Mouse (Mus musculus): ENCODE measurements around the gene Ints11.

The Ints11 gene

DNA sequence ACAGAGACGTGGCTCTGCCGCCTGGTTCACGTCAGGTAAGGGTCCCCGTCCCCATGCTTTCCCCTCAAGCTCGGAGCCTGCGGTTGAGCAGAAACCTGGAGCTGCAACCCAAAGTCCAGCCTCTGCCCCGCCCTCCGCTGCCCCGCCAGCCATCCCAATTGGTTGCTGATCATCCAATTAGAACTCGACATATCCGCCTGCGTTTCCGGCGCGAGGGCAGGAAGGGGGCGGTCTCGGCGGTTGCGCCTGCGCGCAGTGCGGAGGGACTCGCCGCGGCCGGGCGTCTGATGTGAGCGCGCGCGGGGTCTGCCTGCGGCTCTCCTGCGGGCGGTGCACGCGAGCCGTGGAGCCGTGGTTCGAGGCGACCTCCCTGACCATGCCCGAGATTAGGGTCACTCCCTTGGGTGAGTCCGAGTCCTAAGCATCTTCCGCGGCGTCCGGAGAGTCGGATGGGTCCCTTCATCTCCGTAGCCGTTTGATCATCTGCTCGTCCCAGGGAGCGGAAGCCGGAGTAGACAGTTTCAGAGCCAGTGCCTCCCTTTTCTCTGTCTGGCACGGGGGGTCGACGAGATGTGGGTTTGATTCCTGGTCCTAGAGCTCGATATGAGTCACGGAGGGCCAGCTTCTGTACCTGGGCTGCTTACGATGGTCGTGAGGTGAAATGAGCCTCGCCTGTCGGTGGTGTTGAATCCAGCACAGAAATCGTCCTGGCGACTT is at the start of gene Ints11, which contains the start of gene Cptp:
TSS of gene Ints11 (plus strand) at position 230 of the 717 bp plus-strand sequence.
TSS of gene Cptp (minus strand) at position 124 of the 717 bp plus-strand sequence.
- peak; percentile 95 for DNase-seq (ENCODE audit: low read depth, low spot score)

GRCm38 (mm10) chr4:155821025-155821424 is 48.3 kb upstream of the Ints11 start:
- peak; percentile 64 for DNase-seq (ENCODE audit: low read depth, low spot score)

More for the DNA sequence above, at the start of gene Ints11, which contains the start of gene Cptp:
- peaks cover 5% of the 10 kb centered on the region; the same call in 1 of the 2 replicates for H3K36me3 ChIP-seq (ENCODE audit: control insufficient read depth, insufficient read depth, low read length, poor library complexity, severe bottlenecking)
- no peaks in the 10 kb centered on the region for H3K27me3 ChIP-seq (ENCODE audit: control insufficient read depth, insufficient read depth, low read length, poor library complexity, severe bottlenecking)

DNA sequence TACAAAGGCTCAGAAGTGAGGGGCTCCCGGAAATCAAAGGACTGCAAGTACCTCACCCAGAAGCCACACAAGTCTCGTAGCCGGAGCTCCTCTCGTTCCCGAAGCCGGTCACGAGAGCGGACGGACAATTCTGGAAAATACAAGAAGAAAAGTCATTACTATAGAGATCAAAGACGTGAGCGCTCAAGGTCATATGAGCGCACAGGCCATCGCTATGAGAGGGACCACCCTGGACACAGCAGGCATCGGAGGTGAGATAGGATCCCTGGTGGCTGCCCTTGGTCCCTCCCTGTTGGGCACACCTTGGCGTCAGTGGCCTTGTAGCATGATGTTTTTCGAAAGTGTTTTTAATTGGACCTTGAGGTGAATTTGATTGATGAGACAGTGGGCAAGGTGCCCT is 45.9 kb upstream of the Ints11 start:
- no peak for DNase-seq (ENCODE audit: low read depth, low spot score)
- Histone ChIP-seq H3K36me3 (ENCODE audit: control insufficient read depth, insufficient read depth, low read length, poor library complexity, severe bottlenecking) (peaks cover 29% of the 10 kb centered on the region), H3K27me3 (ENCODE audit: control insufficient read depth, insufficient read depth, low read length, poor library complexity, severe bottlenecking) (no peaks in the 10 kb centered on the region; the same call in 1 of the 2 replicates)

More at GRCm38 (mm10) chr4:155821025-155821424, 48.3 kb upstream of the Ints11 start:
- peaks cover 39% of the 10 kb centered on the region for H3K36me3 ChIP-seq (ENCODE audit: control insufficient read depth, insufficient read depth, low read length, poor library complexity, severe bottlenecking)
- H3K27me3 ChIP-seq (ENCODE audit: control insufficient read depth, insufficient read depth, low read length, poor library complexity, severe bottlenecking), result no peaks in the 10 kb centered on the region; the same call in 1 of the 2 replicates

- peaks cover 3% of the 10 kb centered on the region; the same call in 1 of the 2 replicates for H3K36me3 ChIP-seq (ENCODE audit: control insufficient read depth, insufficient read depth, low read length, poor library complexity, severe bottlenecking)
- no peak for DNase-seq (ENCODE audit: low read depth, low spot score)
- no peaks in the 10 kb centered on the region for H3K27me3 ChIP-seq (ENCODE audit: control insufficient read depth, insufficient read depth, low read length, poor library complexity, severe bottlenecking)
Measured at GRCm38 (mm10) chr4:155829866-155830265, 39.5 kb upstream of the Ints11 start.

- no peaks in the 10 kb centered on the region for H3K27me3 ChIP-seq (ENCODE audit: control insufficient read depth, insufficient read depth, low read length, poor library complexity, severe bottlenecking)
- DNase-seq (ENCODE audit: low read depth, low spot score), result no peak
- H3K36me3 ChIP-seq (ENCODE audit: control insufficient read depth, insufficient read depth, low read length, poor library complexity, severe bottlenecking), result no peaks in the 10 kb centered on the region
Measured at GRCm38 (mm10) chr4:155830596-155830995, 38.8 kb upstream of the Ints11 start.

DNA sequence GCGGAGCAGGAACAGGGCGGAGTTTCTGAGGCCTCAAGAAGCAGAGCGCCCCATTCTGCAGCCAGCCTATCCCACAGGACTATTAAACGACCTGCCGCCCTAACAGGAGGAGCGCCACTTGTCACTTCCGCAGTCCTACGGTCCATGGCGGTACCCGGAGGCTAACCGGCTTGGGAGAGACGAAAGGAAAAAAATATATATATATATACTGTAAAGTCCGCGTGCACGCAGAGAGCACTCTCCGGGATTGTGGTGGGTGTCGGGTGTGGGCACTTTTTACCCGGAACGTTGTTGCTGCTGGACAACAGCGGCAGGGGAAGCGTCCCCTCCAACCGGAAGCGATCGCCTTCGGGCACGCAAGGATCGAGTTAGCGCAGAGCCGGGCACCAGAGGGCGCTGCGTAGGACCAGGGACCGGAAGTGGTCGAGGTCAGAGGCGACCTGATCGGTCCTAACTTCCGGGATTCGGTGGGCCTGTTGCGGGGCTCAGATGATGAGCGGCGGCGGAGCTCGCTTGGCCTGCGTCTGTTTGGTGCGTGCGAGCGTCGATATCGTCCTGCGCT is 38.1 kb upstream of the Ints11 start, which contains the start of gene Aurkaip1:
TSS of gene Aurkaip1 (plus strand) at position 68 of the 562 bp plus-strand sequence.
- peak; percentile 96 for DNase-seq (ENCODE audit: low read depth, low spot score)
- Histone ChIP-seq H3K27me3 (ENCODE audit: control insufficient read depth, insufficient read depth, low read length, poor library complexity, severe bottlenecking) (no peaks in the 10 kb centered on the region), H3K36me3 (ENCODE audit: control insufficient read depth, insufficient read depth, low read length, poor library complexity, severe bottlenecking) (no peaks in the 10 kb centered on the region)

DNA sequence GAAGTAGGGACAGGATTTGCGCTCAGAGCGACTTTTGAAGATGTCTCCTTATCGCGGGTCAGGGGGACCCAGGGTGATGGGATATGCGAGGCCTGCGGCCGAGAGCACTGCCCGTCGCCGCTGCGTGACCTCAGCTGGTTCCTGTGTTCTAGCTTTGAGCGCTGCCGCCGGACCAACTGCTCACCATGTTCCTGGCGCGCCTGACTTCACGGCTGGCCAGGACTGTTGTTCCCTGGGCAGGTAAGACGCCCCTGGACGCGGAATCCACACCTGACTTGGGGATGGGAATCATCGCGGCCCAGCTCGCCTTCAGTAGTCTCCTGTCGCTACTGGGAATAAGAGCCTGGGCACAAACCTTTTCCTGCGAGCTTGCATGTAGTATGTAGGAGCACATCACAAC is 37.5 kb upstream of the Ints11 start:
- H3K36me3 ChIP-seq (ENCODE audit: control insufficient read depth, insufficient read depth, low read length, poor library complexity, severe bottlenecking), result no peaks in the 10 kb centered on the region
- H3K27me3 ChIP-seq (ENCODE audit: control insufficient read depth, insufficient read depth, low read length, poor library complexity, severe bottlenecking), result no peaks in the 10 kb centered on the region
- no peak for DNase-seq (ENCODE audit: low read depth, low spot score)

- no peaks in the 10 kb centered on the region for H3K36me3 ChIP-seq (ENCODE audit: control insufficient read depth, insufficient read depth, low read length, poor library complexity, severe bottlenecking)
- DNase-seq (ENCODE audit: low read depth, low spot score), result no peak
- no peaks in the 10 kb centered on the region for H3K27me3 ChIP-seq (ENCODE audit: control insufficient read depth, insufficient read depth, low read length, poor library complexity, severe bottlenecking)
Measured at GRCm38 (mm10) chr4:155832321-155832720, 37.0 kb upstream of the Ints11 start.

DNA sequence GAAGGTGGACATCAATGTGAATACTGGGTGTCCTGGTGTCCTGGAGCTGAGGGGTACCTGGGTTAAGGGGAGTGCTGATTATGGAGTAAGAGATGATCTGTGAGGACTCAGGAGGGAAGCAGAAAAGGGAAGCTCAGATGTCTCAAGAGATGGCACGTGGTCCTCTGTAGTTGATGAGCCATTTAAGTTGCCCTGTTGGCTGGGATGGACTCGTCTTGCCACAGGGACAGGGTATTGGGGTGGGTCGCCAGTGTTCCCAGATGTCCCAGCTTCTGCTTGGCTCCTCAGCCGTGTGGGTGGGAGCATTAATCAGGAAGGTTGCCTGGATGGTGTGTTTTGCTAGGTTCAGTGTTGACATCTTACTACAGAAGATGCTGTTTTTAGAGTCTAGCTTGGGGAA is 36.1 kb upstream of the Ints11 start:
- DNase-seq (ENCODE audit: low read depth, low spot score), result no peak
- no peaks in the 10 kb centered on the region for H3K27me3 ChIP-seq (ENCODE audit: control insufficient read depth, insufficient read depth, low read length, poor library complexity, severe bottlenecking)

GRCm38 (mm10) chr4:155833836-155834235 is 35.5 kb upstream of the Ints11 start:
- H3K27me3 ChIP-seq (ENCODE audit: control insufficient read depth, insufficient read depth, low read length, poor library complexity, severe bottlenecking), result no peaks in the 10 kb centered on the region
- peak; percentile 81 for DNase-seq (ENCODE audit: low read depth, low spot score)
- H3K36me3 ChIP-seq (ENCODE audit: control insufficient read depth, insufficient read depth, low read length, poor library complexity, severe bottlenecking), result no peaks in the 10 kb centered on the region

More for the DNA sequence above, 36.1 kb upstream of the Ints11 start:
- H3K36me3 ChIP-seq (ENCODE audit: control insufficient read depth, insufficient read depth, low read length, poor library complexity, severe bottlenecking), result no peaks in the 10 kb centered on the region

- H3K36me3 ChIP-seq (ENCODE audit: control insufficient read depth, insufficient read depth, low read length, poor library complexity, severe bottlenecking), result no peaks in the 10 kb centered on the region
- no peak for DNase-seq (ENCODE audit: low read depth, low spot score)
- H3K27me3 ChIP-seq (ENCODE audit: control insufficient read depth, insufficient read depth, low read length, poor library complexity, severe bottlenecking), result no peaks in the 10 kb centered on the region
Measured at GRCm38 (mm10) chr4:155837404-155838010, 31.8 kb upstream of the Ints11 start.

GRCm38 (mm10) chr4:155838187-155839153 is 30.9 kb upstream of the Ints11 start:
- no peaks in the 10 kb centered on the region for H3K36me3 ChIP-seq (ENCODE audit: control insufficient read depth, insufficient read depth, low read length, poor library complexity, severe bottlenecking)

GRCm38 (mm10) chr4:155839483-155839910 is 29.8 kb upstream of the Ints11 start, which contains the start of gene Mxra8:
TSS of gene Mxra8 (plus strand) at chr4:155839680.
- H3K27me3 ChIP-seq (ENCODE audit: control insufficient read depth, insufficient read depth, low read length, poor library complexity, severe bottlenecking), result no peaks in the 10 kb centered on the region
- H3K36me3 ChIP-seq (ENCODE audit: control insufficient read depth, insufficient read depth, low read length, poor library complexity, severe bottlenecking), result no peaks in the 10 kb centered on the region
- no peak for DNase-seq (ENCODE audit: low read depth, low spot score)

More at GRCm38 (mm10) chr4:155838187-155839153, 30.9 kb upstream of the Ints11 start:
- H3K27me3 ChIP-seq (ENCODE audit: control insufficient read depth, insufficient read depth, low read length, poor library complexity, severe bottlenecking), result no peaks in the 10 kb centered on the region
- no peak for DNase-seq (ENCODE audit: low read depth, low spot score)
